Mouse (Mus musculus): Measurements from ENCODE around the gene Gm7534. TPM values are rescaled to one million over a fixed set of nuclear protein-coding genes. Genes with fewer than 3 reads are reported as not detected.
"Not testable (repeated sequence)": the region's sequence is repeated elsewhere in the genome, so short reads cannot be mapped to it uniquely, and the experiment has no call there.

Gene Gm7534
- polyA plus RNA-seq, 1 experiment from 2014 or later: not detected

DNA sequence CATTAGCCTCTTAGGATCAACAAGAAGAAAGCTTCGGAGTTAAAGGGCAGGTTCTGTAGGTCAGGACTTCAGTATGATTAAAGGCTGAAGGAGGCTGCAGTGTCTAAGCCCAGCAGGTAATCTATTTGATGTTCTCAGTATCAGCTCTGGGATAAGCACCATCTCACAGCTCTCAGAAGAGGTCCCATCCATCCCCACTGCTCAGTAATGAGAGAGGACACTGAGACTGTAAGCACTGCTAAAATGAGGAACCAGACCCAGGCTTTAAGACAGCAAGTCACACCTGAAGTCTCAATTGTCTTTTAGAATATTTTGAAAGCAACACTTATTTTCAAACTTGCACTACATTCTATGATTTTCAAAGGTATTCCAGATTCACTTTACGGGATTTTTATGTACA is 45.2 kb downstream of the Gm7534 start:
- 83% methylated on average over 2 of the region's 2 CpGs for WGBS
- ATAC-seq (replicated peaks; ENCODE audit: low FRiP score) (no peak), DNase-seq (ENCODE audit: low spot score) (no peak)
- no peaks in the 10 kb centered on the region for H3K27me3 ChIP-seq (ENCODE audit: control insufficient read depth, insufficient read depth, low read length)
- no peaks in the 10 kb centered on the region for H3K9me3 ChIP-seq (ENCODE audit: control insufficient read depth, low read length)
- no peaks in the 10 kb centered on the region for H3K4me1 ChIP-seq (replicated peaks; ENCODE audit: control insufficient read depth, insufficient read depth, low read length)
- no peaks in the 10 kb centered on the region; the same call in 1 of the 2 replicates for H3K36me3 ChIP-seq (ENCODE audit: control insufficient read depth, insufficient read depth, low read length)
- H3K4me3 ChIP-seq (ENCODE audit: low read depth, low read length): no peak overlapping the region
- no peak overlapping the region for H3K9ac ChIP-seq (ENCODE audit: low read length)
- no peak overlapping the region for H3K27ac ChIP-seq (ENCODE audit: low read depth, low read length)
- no peak overlapping the region for H3K4me2 ChIP-seq (ENCODE audit: low read depth, low read length, severe bottlenecking)

DNA sequence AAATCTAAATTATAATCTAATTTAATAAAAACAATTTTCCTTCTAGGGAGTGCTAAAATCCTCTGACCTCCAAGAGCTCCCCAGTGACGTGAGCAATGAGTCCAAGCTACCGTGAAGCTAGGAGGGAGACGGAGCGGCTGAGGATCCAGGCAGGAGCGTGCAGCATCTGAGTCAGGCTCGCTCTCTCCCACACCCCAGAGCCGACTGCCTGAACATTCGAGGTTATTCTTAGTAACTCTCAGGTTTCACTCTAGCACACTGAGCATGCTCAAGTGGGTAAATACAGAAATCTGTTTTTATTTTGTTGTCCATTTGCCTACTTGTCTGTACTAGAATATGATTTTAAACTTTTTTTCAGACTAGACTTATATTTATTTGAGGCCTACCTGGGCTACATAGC is 46.1 kb downstream of the Gm7534 start:
- Histone ChIP-seq H3K27me3 (ENCODE audit: control insufficient read depth, insufficient read depth, low read length) (no peaks in the 10 kb centered on the region), H3K4me1 (replicated peaks; ENCODE audit: control insufficient read depth, insufficient read depth, low read length) (no peaks in the 10 kb centered on the region), H3K4me2 (ENCODE audit: low read depth, low read length, severe bottlenecking) (no peak overlapping the region), H3K36me3 (ENCODE audit: control insufficient read depth, insufficient read depth, low read length) (no peaks in the 10 kb centered on the region; the same call in 1 of the 2 replicates), H3K9me3 (ENCODE audit: control insufficient read depth, low read length) (no peaks in the 10 kb centered on the region), H3K4me3 (ENCODE audit: low read depth, low read length) (no peak overlapping the region), H3K9ac (ENCODE audit: low read length) (no peak overlapping the region), H3K27ac (ENCODE audit: low read depth, low read length) (no peak overlapping the region)
- DNase-seq (ENCODE audit: low spot score): no peak
- WGBS: 80% methylated on average over 8 of the region's 8 CpGs
- ATAC-seq (replicated peaks; ENCODE audit: low FRiP score): no peak

DNA sequence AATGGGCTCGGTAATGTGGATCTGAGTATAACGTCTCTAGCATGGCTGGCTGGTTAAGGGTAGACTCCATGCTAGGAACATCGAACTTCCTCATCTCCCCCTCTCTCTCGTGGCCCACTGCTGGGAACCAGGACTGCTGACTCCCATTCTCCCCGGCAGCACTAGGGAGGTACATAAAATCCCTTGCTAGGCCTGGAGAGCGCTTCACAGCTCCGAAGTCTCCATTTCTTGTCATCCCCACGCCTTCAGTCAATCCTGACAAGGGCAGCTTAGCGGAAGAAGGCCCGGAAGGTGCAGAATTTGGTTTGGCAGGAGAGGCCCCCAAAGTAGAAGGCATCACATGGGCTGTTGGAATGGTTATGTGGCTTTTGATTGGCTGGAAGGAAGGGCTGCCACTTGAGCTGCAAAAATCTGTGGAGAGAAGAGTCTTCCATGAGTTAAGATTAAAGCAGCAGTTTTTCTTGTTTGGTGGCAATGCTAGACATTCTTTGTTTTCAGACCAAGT is 46.8 kb downstream of the Gm7534 start:
- no peak overlapping the region for H3K9ac ChIP-seq (ENCODE audit: low read length)
- DNase-seq (ENCODE audit: low spot score) (no peak), ATAC-seq (replicated peaks; ENCODE audit: low FRiP score) (no peak)
- H3K27ac ChIP-seq (ENCODE audit: low read depth, low read length): no peak overlapping the region
- no peaks in the 10 kb centered on the region for H3K27me3 ChIP-seq (ENCODE audit: control insufficient read depth, insufficient read depth, low read length)
- H3K4me3 ChIP-seq (ENCODE audit: low read depth, low read length): no peak overlapping the region
- no peak overlapping the region for H3K4me2 ChIP-seq (ENCODE audit: low read depth, low read length, severe bottlenecking)
- 94% methylated on average over 10 of the region's 10 CpGs for WGBS
- H3K4me1 ChIP-seq (replicated peaks; ENCODE audit: control insufficient read depth, insufficient read depth, low read length): no peaks in the 10 kb centered on the region
- H3K36me3 ChIP-seq (ENCODE audit: control insufficient read depth, insufficient read depth, low read length): no peaks in the 10 kb centered on the region; the same call in 1 of the 2 replicates
- no peaks in the 10 kb centered on the region for H3K9me3 ChIP-seq (ENCODE audit: control insufficient read depth, low read length)

DNA sequence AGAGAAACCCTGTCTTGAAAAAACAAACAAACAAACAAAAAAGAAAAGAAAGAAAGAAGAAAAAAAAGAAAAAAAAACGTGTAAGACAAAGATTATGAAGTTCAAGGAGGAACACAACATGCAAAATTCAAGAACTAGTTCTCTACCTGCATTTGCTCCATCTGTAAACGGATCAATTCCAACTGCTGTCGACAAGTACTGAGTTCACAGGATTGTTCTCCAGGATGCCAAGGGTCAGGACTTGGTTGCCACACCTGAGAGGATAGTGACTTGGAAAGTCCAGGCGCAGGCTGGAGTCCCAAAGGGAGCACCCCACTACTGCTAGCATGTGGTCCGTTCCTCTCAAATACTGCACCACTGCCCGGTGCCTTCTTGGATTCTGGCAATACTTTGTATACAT is 47.3 kb downstream of the Gm7534 start:
- no peak overlapping the region for H3K27ac ChIP-seq (ENCODE audit: low read depth, low read length)
- no peaks in the 10 kb centered on the region; the same call in 1 of the 2 replicates for H3K36me3 ChIP-seq (ENCODE audit: control insufficient read depth, insufficient read depth, low read length)
- WGBS: 93% methylated on average over 6 of the region's 6 CpGs
- no peak for DNase-seq (ENCODE audit: low spot score)
- no peaks in the 10 kb centered on the region for H3K4me1 ChIP-seq (replicated peaks; ENCODE audit: control insufficient read depth, insufficient read depth, low read length)
- no peaks in the 10 kb centered on the region for H3K27me3 ChIP-seq (ENCODE audit: control insufficient read depth, insufficient read depth, low read length)
- no peaks in the 10 kb centered on the region for H3K9me3 ChIP-seq (ENCODE audit: control insufficient read depth, low read length)
- ATAC-seq (replicated peaks; ENCODE audit: low FRiP score): no peak
- H3K9ac ChIP-seq (ENCODE audit: low read length): no peak overlapping the region
- H3K4me2 ChIP-seq (ENCODE audit: low read depth, low read length, severe bottlenecking): no peak overlapping the region
- no peak overlapping the region for H3K4me3 ChIP-seq (ENCODE audit: low read depth, low read length)

DNA sequence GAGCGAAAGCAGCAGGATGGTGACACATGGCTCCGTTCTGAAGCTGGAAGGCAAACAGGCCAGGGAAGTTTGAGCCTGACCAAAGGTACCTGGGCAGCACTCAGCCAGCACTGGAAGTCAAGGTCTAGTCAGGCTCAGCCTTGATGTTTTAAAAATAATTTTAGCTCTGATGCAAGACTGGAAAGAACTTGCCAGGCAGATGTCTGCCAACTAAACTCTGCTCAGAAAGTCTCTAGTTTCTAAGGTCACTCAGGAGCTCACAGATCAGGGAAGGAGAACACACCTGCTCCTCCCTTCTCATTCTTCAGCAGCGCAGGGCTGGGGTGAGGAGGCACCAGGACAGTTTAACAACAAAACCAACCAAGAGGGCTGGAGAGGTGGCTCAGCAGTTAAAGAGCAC is 48.5 kb downstream of the Gm7534 start:
- H3K9me3 ChIP-seq (ENCODE audit: control insufficient read depth, low read length): no peaks in the 10 kb centered on the region
- H3K4me2 ChIP-seq (ENCODE audit: low read depth, low read length, severe bottlenecking): no peak overlapping the region
- no peak overlapping the region for H3K9ac ChIP-seq (ENCODE audit: low read length)
- DNase-seq (ENCODE audit: low spot score) (no peak), ATAC-seq (replicated peaks; ENCODE audit: low FRiP score) (no peak)
- no peaks in the 10 kb centered on the region; the same call in 1 of the 2 replicates for H3K36me3 ChIP-seq (ENCODE audit: control insufficient read depth, insufficient read depth, low read length)
- H3K4me3 ChIP-seq (ENCODE audit: low read depth, low read length): no peak overlapping the region
- H3K27ac ChIP-seq (ENCODE audit: low read depth, low read length): no peak overlapping the region
- no peaks in the 10 kb centered on the region for H3K4me1 ChIP-seq (replicated peaks; ENCODE audit: control insufficient read depth, insufficient read depth, low read length)
- H3K27me3 ChIP-seq (ENCODE audit: control insufficient read depth, insufficient read depth, low read length): no peaks in the 10 kb centered on the region
- WGBS: 96% methylated on average over 3 of the region's 3 CpGs

DNA sequence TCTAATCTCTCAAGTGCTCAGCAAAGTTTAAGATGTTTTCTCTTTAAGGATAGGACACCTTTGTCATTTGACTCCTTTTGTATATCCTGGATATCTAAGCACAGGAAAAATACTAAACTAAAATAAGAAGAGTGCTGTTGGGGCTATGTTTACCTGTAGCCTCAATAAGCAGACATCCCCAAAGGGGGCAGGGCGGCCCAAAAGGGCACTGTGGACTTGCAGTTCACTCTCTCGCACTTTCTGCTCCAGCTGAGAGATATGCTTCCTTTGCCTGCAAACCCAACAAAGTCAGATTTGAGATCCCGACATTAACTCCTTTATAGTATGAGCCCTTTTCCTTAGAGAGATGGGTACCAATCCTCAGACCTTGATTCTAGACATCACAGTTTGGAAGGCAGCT is 49.1 kb downstream of the Gm7534 start:
- no peaks in the 10 kb centered on the region for H3K9me3 ChIP-seq (ENCODE audit: control insufficient read depth, low read length)
- ATAC-seq (replicated peaks; ENCODE audit: low FRiP score) (no peak), DNase-seq (ENCODE audit: low spot score) (no peak)
- H3K4me3 ChIP-seq (ENCODE audit: low read depth, low read length): no peak overlapping the region
- H3K27ac ChIP-seq (ENCODE audit: low read depth, low read length): no peak overlapping the region
- WGBS: 89% methylated on average over 3 of the region's 3 CpGs
- H3K27me3 ChIP-seq (ENCODE audit: control insufficient read depth, insufficient read depth, low read length): no peaks in the 10 kb centered on the region
- H3K4me1 ChIP-seq (replicated peaks; ENCODE audit: control insufficient read depth, insufficient read depth, low read length): no peaks in the 10 kb centered on the region
- H3K9ac ChIP-seq (ENCODE audit: low read length): no peak overlapping the region
- H3K36me3 ChIP-seq (ENCODE audit: control insufficient read depth, insufficient read depth, low read length): no peaks in the 10 kb centered on the region; the same call in 1 of the 2 replicates
- no peak overlapping the region for H3K4me2 ChIP-seq (ENCODE audit: low read depth, low read length, severe bottlenecking)

DNA sequence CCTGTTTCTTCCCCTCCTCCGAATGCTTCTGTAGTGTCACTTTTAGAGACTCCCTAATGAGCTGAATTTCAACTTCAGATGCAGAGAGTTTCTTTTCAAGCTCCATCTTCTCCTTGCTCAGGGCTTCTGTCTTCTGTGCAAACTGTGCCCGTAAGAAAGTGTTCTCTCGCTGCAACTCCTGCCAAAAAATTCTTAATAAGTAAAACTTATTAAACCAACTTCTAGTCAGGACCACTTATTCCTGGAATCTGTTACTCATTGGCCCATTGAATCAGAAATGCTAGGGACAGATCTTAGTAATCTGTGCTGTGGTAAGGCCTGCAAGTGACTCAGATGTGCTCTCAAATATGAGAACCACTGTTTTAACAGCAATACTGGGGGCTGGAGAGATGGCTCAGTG is 50.7 kb downstream of the Gm7534 start:
- 89% methylated on average over 3 of the region's 3 CpGs for WGBS
- Histone ChIP-seq H3K9ac (ENCODE audit: low read length) (no peak overlapping the region), H3K4me1 (replicated peaks; ENCODE audit: control insufficient read depth, insufficient read depth, low read length) (no peaks in the 10 kb centered on the region), H3K27me3 (ENCODE audit: control insufficient read depth, insufficient read depth, low read length) (no peaks in the 10 kb centered on the region), H3K36me3 (ENCODE audit: control insufficient read depth, insufficient read depth, low read length) (no peaks in the 10 kb centered on the region; the same call in 1 of the 2 replicates), H3K4me2 (ENCODE audit: low read depth, low read length, severe bottlenecking) (no peak overlapping the region), H3K9me3 (ENCODE audit: control insufficient read depth, low read length) (no peaks in the 10 kb centered on the region), H3K4me3 (ENCODE audit: low read depth, low read length) (no peak overlapping the region), H3K27ac (ENCODE audit: low read depth, low read length) (no peak overlapping the region)
- DNase-seq (ENCODE audit: low spot score) (no peak), ATAC-seq (replicated peaks; ENCODE audit: low FRiP score) (no peak)

DNA sequence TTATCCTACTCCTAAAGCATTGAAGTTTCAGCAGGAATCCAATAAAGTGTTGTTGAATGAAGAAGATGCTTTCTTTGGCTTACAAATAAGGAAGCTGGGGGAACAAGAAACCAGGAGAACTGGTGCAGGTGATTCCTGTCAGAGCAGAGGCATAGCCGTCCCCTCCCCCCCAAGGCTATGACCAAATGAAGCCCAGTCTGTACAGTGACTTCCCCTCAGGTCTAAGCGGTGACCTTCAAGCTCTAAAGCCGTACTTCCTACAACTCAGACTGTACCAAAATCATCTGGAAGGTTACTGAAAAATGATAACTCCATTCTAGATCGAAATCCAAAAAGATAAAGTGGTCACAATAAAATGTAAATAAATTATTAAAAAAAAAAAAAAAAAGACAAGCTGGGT is 53.4 kb downstream of the Gm7534 start:
- Histone ChIP-seq H3K9me3 (ENCODE audit: control insufficient read depth, low read length) (no peaks in the 10 kb centered on the region), H3K36me3 (ENCODE audit: control insufficient read depth, insufficient read depth, low read length) (no peaks in the 10 kb centered on the region; the same call in 1 of the 2 replicates)
- 92% methylated on average over 4 of the region's 4 CpGs for WGBS

DNA sequence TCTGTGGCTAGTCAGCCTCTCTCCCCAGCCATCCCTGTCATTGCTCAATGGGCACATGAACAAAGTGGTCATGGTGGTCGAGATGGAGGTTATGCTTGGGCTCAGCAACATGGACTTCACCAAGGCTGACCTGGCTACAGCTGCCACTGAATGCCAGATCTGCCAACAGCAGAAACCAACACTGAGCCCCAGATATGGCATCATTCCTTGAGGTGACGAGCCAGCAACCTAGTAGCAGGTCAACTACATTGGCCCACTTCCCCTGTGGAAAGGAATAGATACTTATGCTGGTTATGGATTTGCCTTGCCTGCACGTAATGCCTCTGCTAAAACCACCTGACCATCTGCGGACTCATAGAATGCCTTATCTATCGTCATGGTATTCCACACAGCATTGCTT is 58.5 kb downstream of the Gm7534 start:
- not testable (repeated sequence) for H3K9ac ChIP-seq (ENCODE audit: low read length); H3K4me1 ChIP-seq (replicated peaks; ENCODE audit: control insufficient read depth, insufficient read depth, low read length); H3K4me3 ChIP-seq (ENCODE audit: low read depth, low read length); ATAC-seq (replicated peaks; ENCODE audit: low FRiP score); H3K4me2 ChIP-seq (ENCODE audit: low read depth, low read length, severe bottlenecking); H3K27ac ChIP-seq (ENCODE audit: low read depth, low read length); DNase-seq (ENCODE audit: low spot score); H3K36me3 ChIP-seq (ENCODE audit: control insufficient read depth, insufficient read depth, low read length); H3K27me3 ChIP-seq (ENCODE audit: control insufficient read depth, insufficient read depth, low read length); H3K9me3 ChIP-seq (ENCODE audit: control insufficient read depth, low read length)
- WGBS: 95% methylated on average over 5 of the region's 5 CpGs

More for the DNA sequence above, 53.4 kb downstream of the Gm7534 start:
- H3K4me2 ChIP-seq (ENCODE audit: low read depth, low read length, severe bottlenecking): no peak overlapping the region
- H3K9ac ChIP-seq (ENCODE audit: low read length): no peak overlapping the region
- no peak for ATAC-seq (replicated peaks; ENCODE audit: low FRiP score)
- no peak overlapping the region for H3K27ac ChIP-seq (ENCODE audit: low read depth, low read length)
- no peaks in the 10 kb centered on the region for H3K27me3 ChIP-seq (ENCODE audit: control insufficient read depth, insufficient read depth, low read length)
- no peak for DNase-seq (ENCODE audit: low spot score)
- no peaks in the 10 kb centered on the region for H3K4me1 ChIP-seq (replicated peaks; ENCODE audit: control insufficient read depth, insufficient read depth, low read length)
- H3K4me3 ChIP-seq (ENCODE audit: low read depth, low read length): no peak overlapping the region

All from forebrain, embryonic 11.5 days (tissue).